Mouse (Mus musculus) brain, adult 10 weeks (tissue): ENCODE measurements around the gene Bex1. TPM values are rescaled to one million over a fixed set of nuclear protein-coding genes. Genes with fewer than 3 reads are reported as not detected.

Experiments used
- polyA plus RNA-seq: library from polyadenylated mRNA; stranded (reverse); fragments of 350-450 nt; fragmentation: Illumina TruSeq; extraction: RNeasy Lipid Tissue Mini Kit (QIAGEN cat#74804); gene quantifications from one replicate; pipeline ENCODE4 v1.2.3, GENCODE M21; 2015; ENCODE audit warnings: low read depth, low replicate concordance

Bex1 gene
- 139 TPM for polyA plus RNA-seq

DNA sequence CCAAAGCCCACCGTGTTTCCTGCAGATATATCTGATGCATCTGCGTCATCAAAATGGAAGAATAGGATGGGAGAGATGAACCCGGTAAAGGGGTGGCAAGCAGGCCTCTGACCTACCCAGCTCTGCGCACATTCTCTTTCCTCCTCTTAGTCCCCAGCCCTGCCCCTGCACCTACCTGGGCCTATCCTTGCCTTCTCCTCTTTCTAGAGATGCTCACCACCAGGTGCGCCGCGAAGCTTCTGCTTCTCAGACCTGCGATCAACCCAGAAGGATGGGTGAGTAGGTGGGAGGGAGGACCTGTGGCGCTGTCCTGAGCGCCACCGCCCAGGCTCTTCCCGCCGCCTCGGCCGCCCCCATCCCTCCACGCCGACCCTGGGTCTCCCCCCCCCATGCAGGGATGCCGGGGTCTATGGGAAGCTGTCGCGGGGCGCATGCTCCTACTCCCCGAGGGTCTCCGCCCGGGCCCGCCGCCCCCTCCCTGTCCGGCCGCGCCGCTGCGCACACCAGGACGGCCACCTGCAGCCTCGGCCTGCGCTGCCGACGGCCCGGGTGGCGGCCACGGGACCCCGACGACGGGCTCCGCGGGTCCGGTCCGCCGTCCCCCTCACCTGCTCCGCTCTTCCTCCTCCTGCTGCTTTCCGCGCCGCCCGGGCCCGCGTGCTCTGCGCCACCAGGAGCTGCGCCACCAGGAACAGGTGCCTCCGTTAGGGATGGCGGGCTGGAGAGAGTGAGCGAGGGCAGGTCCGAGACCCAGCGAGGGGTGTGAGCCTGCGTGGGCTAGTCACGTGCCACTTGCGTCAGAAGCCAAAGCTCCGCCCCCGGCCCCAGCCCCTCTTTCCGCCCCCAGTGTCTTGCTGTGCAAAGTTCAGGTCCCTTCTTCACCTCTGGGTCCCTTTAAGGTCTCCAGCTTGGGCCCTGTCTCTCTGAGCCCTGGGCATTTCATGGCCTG is at the start of gene Bex1, which contains the start of gene Tceal7:
Gene Bex1, minus strand, starts transcription at position 785 of the 949 bp plus-strand sequence.
Gene Tceal7, plus strand, starts transcription at position 51 of the 949 bp plus-strand sequence.

DNA sequence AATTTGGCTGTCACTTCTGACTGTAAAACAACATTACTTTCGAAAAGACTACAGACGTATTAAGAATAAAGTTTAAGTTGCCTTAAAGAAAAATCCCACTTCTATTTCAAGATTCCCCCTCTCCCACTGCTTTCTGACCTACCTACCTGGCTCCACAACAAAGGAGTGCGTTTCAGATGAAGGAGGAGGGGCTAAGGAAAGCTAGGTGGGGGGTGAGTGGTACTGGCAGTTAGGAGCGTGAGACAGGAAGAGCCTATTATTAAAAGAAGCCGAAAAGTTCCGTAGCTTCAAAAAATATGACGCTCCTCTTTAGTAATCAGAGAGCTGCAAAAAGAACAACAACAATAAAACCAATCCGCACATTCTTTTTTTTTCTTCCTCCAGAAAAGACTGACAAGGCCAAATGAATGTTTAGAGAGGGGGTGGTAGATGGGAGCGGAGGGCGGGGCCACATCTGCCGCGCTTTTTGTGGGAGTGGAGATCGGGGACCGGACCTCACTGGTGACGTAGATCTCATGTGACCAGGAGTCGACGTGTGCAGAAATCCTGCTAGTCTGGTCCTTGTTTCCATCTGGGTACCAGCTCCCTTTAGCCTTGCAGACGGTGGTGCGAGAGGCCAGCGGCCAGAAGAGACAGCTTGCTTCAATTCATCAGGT is 29.4 kb upstream of the Bex1 start, which contains the start of gene Tceal9:
Gene Tceal9, plus strand, starts transcription at position 506 of the 656 bp plus-strand sequence.

DNA sequence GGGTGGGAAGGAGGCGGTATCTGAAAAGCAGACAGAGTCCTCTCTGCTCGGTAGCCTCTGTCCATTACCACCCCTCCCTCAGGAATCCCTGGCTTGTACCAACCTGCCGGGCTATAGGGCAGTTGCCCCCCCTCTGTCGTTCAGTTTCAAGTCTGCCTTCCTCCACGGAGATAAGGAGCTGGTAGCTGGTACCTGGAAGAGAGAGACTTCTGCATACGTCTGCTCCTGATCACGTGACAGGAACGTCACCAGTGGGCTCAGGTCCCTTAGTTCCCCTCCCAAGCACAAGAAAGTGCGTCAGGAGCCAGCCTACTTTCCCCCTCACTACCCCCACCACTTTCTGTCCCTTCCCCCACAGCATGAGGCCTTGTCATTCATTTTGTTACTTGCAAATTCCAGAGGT is 11.6 kb downstream of the Bex1 start, which contains the start of gene Tceal5:
Gene Tceal5, minus strand, starts transcription at position 213 of the 403 bp plus-strand sequence.

DNA sequence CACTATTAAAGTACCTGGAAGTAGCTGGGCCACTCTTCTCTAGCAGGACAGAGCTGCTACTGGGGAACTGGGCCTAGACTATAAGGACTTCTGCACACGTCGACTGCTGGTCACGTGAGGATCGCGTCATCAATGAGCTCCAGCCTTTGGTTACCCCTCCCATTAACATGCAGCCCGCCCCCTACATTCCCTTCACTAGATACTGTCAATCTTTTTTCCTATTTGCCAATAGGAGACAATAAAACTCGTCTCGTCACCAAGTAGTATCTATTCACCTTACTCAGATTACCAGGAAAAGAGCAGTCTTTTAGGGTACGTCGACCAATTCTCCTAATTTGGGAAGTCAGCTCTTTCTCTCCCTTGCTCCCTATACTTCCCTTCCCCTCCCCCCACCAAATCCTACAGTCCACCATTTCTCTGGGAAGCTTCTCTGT is 43.2 kb downstream of the Bex1 start, which contains the start of gene Tceal8:
Gene Tceal8, minus strand, starts transcription at position 225 of the 434 bp plus-strand sequence.

Other genes starting within 250 kb of the Bex1 start
- 95.2 TPM for gene Arxes2, start 221.7 kb downstream of the Bex1 start, polyA plus RNA-seq
- 35.9 TPM for gene Arxes1, start 182.1 kb downstream of the Bex1 start, polyA plus RNA-seq
- 501 TPM for gene Bex2, start 147.3 kb downstream of the Bex1 start, polyA plus RNA-seq
- not detected for gene Nxf3, start 130.3 kb downstream of the Bex1 start, polyA plus RNA-seq
- gene Bex4, start 76.5 kb downstream of the Bex1 start, polyA plus RNA-seq, result 52.3 TPM
- 95.4 TPM for gene Tceal8, start 43.2 kb downstream of the Bex1 start, polyA plus RNA-seq
- 163 TPM for gene Tceal5, start 11.6 kb downstream of the Bex1 start, polyA plus RNA-seq
- gene Tceal7, start 734 bp downstream of the Bex1 start, polyA plus RNA-seq, result 3.3 TPM
- gene Tceal9, start 29.6 kb upstream of the Bex1 start, polyA plus RNA-seq, result 226 TPM
- gene Bex3, start 54.7 kb upstream of the Bex1 start, polyA plus RNA-seq, result 451 TPM